Mouse (Mus musculus) erythroblast, embryonic 14.5 days (primary cell): ENCODE data around the gene Kat7.

Experiments used
- GATA1 ChIP-seq: IDR thresholded peaks from 2 replicates; pipeline ENCODE4 v1.6.1; 2012; ENCODE audit warnings: low read length, inconsistent platforms, mixed read lengths
- TAL1 ChIP-seq: IDR thresholded peaks from 3 replicates; pipeline ENCODE4 v1.6.1; 2012; ENCODE audit warnings: low read length, inconsistent platforms, mixed read lengths

DNA sequence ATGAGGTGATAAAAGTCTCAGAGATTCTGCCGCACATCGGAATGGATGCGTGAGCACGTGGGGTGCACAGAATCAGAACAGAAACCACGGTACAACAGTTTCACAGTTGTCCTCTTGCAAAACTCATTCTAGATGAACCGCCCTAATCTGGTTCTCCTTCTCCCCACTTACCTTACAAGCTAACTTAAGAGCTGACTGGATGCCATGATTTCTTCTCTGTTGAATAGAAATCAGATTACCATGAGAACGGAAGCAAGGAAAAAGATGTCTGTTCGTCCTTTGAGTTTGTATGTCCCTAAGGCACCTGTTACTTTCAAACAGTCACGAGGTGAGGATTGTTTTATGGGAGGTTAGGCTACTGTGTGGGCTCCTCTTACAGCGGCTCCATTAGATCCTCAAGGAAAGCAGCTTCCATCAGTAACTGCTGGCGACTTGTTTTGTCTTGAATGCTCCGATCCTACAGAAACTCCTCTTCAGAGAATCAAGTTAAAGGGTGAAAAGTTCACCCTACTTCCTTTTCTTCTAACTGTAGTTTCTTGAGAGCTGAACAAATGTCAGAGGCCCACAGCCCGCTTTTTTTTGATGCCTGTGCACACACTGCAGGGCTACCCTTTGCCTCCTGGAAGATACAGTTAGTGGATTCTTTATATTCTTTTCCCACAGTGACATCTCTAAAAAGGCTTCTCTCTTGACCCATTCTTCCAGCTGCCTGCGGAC lies 44.3 kb upstream of the Kat7 start:
- TF ChIP-seq GATA1 (no peak), TAL1 (no peak)
